Mouse (Mus musculus) embryo, embryonic 10 days (tissue): ENCODE measurements around the gene Arxes2.
"Not testable (repeated sequence)": the region's sequence is repeated elsewhere in the genome, so short reads cannot be mapped to it uniquely, and the experiment has no call there.

Experiments
- DNase-seq: peaks from one replicate; pipeline ENCODE4 v3.0.0-alpha.2; 2015; ENCODE audit warnings: low spot score

The Arxes2 gene

DNA sequence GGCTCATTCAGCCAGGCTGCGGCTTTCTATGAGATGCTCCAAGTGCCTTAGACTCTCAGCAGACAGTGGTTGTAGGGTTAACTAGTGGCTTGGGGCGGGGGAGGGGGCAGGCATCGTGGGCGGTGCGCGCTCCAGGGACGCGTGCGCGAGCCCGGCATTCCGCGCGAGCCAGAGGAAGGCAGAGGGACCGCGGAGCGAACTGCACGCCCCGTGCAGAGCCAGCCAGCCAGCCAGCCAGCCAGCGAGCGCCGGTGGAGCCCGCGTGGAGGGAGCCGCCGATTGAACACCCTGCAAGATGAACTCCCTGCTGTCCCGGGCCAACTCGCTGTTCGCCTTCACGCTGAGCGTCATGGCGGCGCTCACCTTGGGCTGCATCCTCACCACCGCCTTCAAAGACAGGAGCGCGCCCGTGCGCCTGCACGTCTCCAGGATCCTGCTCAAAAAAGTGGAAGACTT, at the start of gene Arxes2:
Gene Arxes2 (plus strand): TSS at position 161 of the 456 bp plus-strand sequence.
- DNase-seq, result not testable (repeated sequence)

DNA sequence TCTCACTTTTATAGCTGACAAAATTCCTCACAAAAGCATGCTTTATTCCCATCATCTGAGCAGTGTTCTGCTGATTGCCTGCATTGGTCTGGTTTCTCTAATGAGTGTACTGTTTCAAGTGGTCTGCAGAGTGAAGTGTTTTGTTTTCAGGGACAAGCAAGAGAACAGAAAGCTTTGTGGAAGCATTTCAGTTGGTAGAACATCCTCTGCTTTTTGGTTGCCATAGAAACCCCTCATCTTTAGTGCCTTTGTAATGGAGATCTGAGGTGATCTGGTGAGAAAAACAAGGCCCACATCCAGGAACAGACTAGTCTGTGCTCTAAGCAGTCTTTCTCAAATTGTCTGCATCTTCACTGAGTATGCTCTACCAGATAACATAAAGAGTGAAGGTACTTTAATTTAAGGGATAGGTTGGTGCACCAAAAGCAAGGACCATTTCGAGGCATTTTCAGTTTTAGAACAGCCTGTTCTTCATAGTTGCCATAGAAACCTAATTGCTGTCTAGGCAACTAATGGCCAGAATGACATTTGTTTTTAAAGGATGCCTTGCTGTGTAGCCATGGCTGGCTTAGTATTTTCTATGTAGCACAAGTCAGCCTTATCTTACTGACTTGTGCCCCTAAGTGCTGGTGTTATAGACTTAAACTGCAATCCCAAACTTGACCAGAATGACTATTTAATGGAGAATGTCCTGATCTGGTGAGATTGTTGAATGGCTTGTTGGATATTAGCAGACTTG, 44.8 kb upstream of the Arxes2 start:
- DNase-seq, result peak; percentile 6

DNA sequence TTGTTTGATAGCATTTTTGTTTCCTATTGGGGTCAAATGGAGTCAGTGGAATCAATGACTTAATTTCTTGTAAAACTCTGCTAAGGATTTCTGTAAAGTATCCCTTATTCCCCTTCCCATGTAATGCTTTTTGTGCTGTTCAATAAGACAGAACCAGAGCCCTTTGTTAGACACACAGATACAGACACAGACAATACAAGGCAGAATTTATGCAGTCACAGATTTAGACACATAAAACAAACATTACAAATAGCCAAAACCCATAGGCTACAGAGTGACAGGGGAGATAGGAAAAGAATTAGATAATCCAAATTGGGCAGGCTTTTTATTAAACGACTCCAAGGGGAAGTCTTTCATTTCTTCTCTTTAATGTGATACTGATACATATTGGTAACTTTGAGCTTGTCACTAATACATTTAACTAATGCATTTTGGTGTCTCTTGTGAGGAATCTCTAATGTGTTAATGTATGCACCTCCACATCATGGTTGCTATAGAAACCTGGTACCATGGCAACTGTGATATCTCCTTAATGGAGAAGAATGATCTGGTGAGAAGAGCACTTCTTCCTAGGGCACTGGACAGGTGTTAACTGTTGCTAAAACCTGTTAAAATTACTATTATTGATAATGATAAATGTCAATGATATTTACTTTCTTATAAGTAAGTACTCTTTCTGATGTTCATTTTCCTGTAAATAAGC, 36.5 kb upstream of the Arxes2 start:
- DNase-seq, result no peak

DNA sequence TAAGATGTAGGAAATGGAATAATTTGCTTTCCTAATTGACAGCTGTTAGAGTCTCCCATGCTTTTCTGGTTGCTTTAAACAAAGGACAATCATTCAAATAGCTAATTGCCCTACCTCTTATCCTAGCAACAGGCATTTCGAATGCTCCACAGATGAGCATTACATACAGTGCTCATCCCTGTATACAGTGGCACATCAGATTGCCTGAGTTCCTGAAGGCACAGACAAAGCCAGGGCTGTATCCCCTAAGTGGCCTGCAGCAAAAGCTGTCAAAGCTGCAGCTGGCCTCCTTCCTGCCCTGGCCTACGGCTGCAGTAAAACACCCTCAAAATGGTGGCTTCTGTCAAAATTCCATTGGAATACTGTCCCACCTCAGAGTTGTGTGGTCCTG, 35.9 kb upstream of the Arxes2 start:
- no peak for DNase-seq

DNA sequence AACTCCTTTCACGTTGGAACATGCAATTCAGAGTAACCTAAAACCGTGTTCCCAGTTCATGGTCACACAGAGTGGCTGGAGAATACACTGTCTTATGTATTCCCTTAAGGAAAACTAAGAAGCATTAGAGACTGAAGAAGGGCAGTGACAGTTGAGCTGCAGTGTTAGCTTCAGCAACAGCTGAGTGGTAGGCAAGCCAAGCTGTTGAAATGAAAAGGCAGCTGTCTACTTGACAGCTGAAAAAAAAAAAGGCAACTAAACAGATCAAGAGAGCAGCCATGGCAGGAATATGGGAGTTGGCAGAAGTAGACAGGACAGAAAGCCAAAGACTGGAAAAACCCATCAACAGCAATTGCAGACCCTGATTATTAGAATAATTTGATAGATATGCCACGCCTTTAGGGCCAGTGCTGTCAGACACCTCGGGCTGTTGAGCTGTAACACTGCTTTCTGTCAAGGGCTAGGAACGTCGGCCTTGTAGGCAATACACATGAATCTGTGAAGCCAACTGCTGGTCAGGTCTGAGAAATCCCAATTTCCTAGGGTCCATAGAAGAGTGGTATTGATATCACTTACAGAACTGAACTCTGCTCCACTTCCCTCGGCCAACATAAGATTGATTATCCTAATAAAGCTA, 34.9 kb upstream of the Arxes2 start:
- no peak for DNase-seq

DNA sequence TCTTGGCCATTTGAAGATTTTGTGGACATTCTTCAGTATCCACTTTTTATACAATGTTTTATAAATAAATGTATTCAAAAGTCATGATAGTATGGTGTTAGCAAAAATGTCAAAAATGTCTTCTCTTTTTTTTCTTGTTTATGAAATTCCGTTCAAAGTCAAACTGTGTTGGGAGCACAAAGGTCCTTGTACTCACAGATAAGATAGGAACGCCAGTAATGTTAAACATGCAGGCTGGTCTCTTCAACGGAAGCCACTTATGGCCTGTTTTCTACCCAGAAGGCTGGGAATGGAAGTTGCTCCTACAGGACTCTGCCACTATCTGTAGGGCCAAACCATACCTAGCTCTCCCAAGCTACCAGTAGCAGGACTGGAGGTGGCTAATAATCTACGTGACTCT, 34.1 kb upstream of the Arxes2 start:
- no peak for DNase-seq

DNA sequence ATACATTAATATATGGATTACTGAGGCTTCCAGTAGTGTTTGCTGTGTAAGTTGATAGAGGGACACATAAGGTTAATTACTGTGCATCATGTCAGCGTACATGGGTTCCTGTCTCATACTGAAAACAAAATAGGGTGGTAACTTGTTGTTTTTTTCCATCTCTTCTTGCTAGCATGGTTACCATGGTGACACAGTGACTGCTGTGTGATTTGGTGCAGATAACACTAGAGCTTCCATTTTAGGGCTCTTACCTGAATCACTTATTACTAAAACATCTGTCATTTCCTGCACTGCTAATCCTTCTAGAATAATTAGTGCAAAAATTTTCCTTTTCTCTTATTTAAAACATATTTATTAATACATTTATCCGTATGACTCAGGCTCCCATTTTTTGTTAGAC, 31.3 kb upstream of the Arxes2 start:
- DNase-seq, result no peak

DNA sequence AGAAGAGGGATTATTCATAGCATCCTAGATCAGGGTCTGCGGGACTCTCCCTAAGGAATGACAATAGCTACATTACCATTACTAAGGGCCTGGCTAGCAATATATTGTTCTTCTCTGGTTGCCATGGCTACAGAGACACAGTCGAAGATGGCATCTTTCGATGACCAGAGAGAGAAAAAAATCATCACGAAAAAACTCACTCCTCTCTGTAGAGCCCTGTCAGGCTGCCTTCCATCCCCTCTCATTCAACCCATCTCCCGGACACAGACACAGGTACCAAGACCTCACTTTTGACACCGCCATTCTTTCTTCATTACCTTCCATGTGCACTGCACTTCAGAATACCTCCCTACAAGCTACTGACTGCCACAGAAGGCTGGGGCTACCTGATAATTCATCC, 30.5 kb upstream of the Arxes2 start:
- no peak for DNase-seq

DNA sequence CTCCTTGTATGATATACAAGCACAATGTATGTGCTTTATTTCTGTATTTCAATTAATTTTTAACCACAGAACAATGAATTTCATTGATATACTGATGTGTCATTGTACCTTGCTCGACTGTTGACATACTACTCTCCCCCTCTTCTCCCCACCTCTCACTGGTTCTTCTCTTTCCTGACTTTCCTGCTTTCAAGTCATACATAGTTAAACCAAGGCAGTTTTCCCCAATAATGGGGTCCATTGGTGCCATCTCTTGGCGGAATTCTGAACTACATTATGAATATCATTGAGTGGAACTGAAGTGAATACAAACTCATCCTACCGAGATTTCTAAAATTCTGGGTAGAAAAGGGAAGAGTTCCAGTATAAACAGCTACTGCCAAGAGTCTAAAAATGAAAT, 30.0 kb upstream of the Arxes2 start:
- peak; percentile 42 for DNase-seq

DNA sequence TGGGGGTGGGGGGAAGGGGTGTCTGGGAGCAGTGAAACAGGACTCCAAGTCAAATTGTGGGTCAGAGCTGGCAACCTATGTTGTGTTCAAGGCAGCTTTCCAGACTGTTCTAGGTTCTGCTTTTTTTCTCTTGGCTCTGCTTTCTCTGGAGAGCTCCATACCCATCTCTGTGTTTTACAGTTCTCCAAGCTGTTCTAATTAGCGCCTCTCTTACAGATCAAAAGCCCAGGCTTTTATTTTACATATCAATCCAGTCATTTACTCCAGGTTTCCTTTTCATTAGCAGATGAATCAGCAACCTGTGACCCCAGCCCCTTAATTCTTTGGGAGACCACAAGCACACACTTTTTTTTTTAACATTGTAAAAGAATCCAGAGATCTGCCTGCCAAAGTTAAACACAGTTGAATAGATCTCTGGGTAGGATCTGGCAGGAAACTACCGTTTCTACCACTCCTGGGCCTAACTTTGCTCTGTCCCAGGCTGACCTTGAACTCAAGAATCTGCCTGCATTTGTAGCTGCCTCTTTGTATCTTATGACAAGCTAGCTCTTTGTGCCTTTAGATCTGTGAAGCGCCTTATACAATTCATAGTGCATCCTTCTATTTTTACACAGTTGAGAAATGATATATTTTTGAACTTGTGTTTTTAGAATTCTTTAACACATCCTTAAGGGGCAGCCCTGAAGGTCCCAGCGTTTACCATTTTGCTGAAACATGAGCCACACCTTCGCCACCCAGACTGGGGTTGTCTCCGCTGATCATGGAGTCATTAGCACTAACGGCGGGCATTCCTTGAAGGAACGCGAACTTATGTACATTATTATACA, 19.8 kb upstream of the Arxes2 start:
- DNase-seq, result no peak

DNA sequence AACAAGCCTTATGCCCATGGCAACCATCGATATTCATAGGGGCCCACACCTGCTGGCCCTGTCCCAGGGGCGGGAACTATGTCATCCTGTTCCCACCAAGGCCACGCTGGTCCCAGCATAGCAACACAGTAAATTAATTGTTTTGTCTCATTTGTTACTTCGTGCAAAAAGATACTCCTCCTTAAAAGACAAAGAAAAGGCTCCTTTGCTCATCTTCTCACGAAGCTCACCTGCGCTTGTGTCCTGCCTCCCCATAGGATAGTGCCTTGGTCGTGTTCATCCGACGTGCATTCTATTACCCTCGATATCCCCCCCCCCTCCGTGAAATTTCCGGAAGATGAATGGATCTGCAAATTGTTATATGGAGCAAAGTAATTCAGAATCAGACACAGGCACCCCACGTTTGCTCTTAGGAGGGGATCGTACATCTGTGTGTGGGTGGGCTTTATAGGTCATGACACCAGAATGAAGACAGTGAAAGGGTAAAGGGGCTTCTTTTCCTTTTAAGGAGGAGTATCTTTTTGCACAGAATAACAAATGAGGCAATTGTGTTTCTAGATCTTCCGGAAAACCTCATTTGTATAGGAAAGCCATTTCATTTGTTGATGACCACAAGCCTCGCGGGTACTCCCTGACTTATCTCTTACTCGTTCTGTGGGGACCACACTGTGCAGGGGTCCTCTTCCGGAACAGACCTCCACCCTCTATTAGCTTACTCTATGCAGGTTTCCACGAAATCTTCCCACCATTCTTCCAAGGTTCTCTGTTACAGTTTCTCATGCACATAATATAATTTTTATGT, 19.0 kb upstream of the Arxes2 start:
- no peak for DNase-seq

DNA sequence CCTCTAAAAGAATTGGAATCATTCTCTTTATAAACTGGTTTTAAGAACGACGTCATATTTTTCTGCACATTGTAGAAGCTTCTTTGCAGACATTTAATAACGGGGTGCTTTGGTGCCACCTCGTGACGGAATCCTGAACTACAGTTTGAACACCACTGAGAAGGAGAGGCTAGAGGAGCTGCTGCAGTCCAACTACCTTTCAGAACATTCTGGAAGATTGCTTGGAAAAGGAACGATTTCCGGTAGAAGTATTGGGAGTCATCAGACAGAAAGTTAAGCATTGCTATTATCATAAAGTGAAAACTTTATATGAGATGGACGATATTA, 18.4 kb upstream of the Arxes2 start:
- peak; percentile 63 for DNase-seq

DNA sequence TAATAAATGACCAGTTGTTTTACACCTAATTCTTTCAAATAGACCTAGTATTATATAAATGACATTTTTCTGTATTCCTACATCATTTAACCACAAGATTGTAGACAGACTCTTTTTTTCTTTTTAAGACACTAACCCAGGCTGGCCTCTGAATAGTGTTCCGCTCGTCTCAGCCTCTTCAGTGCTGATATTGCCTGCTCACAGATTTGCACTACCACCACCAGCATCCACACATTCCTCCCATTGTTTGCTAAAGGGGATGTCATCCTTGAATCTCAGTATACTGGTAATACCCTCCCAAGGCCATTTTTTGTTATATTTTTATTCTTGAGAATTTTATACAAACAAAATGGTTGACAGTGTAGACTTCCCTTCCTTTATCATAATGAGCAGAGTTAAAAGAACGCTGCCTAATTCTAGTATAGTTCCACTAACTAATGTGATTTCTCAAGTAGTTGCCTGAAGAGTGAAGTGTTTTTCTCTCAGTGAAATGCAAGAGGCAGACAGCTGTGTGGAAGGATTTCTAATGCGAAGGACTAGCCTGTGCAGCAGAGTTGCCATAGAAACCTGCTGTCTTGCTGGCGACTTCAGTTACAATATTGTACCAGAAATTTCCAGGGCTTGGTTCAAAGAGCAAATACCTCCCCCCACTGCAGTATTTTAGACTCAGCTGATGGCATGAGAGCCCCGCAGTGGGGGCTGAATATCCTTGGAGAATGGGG, 8.9 kb upstream of the Arxes2 start:
- DNase-seq, result no peak

DNA sequence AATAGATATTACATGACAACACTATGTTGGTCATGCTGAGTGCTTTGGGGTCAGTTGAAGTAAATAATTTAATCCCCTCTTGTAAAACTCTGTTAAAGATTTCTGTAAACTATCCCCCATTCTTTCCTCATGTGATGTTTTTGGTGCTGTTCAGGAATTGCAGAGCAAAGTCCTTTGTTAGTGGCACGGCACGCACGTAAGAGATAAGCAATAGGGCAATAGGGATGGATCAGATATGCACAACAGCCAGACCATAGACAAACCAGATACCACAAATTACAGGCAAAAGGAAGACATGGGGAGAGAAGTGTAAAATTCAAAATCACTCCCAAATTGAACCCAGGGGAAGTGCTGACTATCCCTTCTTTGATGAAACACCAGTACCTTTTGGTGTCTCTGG, 7.4 kb upstream of the Arxes2 start:
- DNase-seq, result no peak

DNA sequence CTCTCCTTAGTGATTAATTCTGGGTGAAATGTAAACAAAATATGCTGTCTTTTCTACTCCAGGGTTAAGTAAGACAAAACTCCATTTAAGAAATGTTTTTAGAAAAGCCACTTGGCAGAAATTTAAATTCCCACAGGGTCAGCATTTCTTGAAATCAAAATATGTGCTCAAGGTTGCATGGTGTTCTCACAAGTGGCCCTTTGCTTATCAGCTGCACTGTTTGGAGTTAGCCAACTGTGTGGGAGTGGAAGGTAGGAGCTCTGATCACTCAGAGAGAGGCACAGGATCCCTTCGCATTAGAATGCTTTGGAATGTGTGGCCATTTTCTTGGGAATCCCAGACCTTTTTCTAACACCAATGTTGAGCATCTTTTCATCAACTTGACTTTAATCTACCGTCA, 3.0 kb upstream of the Arxes2 start:
- no peak for DNase-seq

DNA sequence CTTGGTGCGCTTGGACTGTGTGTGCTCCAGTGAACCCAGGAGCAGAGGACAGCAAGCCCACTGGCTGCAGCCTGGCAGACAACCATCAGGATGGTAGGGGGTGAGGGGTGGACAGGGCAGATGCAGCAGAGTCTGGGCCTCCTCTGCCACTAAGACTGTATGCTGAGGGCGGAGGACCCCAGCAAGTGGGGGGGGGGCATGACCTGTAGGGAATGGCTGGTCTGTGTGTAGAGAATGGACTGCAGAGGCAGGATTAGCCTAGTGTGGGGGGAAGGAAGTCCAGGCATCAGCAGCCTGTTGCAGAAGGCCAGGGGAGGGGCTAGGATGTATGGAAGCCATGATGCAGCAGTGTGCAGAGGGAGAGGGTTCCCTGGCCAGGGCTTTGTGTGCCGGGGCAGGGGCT, 431 bp upstream of the Arxes2 start:
- not testable (repeated sequence) for DNase-seq

DNA sequence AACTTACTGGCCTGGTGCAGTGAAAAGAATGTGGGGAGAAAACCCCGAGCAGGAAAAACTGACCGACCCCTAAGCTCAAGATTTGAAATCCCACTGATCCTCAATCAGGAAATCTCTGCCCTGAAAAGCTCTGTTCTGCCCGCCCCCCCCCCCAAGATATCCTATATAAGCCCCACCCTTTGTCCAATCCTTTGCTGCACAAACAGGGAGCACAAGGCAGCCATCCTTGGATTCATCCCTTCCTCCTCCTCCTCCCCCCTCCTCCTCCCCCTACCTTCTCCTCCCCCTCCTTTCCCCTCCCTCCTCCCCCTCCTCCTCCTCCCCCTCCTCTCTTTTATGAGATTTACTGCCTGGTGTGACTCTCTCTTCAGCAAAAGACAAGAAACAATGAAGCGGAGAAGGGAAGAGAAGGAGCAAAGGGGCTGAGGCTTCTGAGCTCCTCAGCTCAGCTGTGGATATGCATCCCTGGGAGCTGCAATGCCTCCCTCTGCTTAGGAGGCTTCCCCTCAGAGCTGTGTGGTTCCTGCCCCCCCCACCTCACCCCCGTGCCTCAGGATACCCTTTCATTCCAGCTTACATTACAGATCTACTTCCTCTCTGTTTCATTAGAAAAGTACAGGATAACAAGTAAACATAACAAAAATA, 13.7 kb downstream of the Arxes2 start:
- DNase-seq, result peak; percentile 8

DNA sequence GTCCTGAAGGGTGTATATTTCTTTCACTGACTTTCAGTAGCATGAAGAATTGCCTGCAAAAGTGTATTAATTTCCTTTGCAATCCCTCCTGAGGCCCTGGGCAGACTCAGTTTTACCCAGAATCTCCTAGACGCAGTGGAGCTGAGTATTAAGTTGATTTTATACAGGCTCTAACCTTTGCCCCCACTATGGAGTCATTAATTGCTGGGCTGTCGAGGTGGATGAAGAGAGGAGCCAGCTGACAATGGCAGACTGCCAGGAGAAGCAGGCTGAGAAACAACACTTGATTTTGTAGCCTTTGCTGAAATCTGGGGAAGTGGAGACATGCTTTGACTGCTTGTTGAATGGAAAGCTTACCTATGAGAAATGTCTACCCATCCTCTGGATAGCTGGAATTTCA, 20.8 kb downstream of the Arxes2 start:
- no peak for DNase-seq

DNA sequence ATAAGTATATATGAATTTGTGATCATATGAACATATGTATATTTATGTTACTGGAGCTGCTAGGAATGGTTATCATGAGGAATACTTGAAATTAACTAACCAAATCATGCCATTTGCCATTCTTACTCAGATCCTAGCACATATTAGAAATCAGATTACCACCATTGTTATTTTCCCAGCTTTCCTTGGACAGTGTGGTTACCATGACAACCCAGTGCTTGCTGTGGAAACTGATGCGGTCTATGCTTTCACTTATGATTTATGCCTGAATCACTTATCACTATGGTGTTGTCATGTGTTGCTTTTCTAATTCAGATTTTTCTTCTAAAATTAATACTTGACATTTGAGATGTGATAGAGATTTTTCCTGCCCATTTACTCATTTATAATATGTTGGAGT, 36.7 kb downstream of the Arxes2 start:
- no peak for DNase-seq
